Mouse (Mus musculus) thymus, adult 2 months (tissue): Measurements from ENCODE around the gene Trim29.

Experiments used
- CTCF ChIP-seq: fragments of 200-500 bp; IDR thresholded peaks from 2 replicates; pipeline ENCODE4 v1.5.1; 2012; ENCODE audit warnings: mild to moderate bottlenecking, control low read depth, low read length, moderate library complexity, borderline replicate concordance; ENCODE audit not compliant: control insufficient read depth, poor library complexity, insufficient read depth; ENCODE audit errors: extremely low read depth
- POLR2A ChIP-seq: fragments of 200-500 bp; IDR thresholded peaks from 2 replicates; pipeline ENCODE4 v1.6.1; 2012; ENCODE audit warnings: mild to moderate bottlenecking, low read length, control low read depth, moderate library complexity; ENCODE audit not compliant: control insufficient read depth, poor library complexity, insufficient read depth; ENCODE audit errors: extremely low read depth

DNA sequence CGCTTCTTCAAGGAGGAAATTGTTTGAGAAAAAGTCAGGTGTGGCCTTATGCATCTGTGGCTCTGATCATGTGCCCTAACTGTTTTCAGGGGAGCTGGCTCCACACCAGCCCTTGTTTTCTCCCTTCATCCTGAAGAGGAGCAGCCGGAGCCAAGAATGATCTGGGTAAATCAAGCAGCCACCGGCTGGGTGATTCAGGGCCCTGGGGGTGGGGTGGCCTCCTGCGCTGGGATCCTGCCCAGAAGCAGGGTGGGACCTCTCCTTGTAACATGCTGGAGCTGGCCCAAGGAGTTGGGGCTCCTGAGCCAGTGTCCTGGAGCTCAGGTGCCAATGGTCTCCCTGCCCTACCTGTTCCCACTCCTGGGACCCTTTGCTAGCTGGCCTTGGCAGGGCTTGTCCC lies 25.4 kb upstream of the Trim29 start:
- TF ChIP-seq POLR2A (no peak), CTCF (no peak)
